Mouse (Mus musculus) lung, embryonic 16.5 days (tissue): ENCODE measurements around the gene Tradd. TPM values are rescaled to one million over a fixed set of nuclear protein-coding genes. Genes with fewer than 3 reads are reported as not detected.
"Not testable (repeated sequence)": the region's sequence is repeated elsewhere in the genome, so short reads cannot be mapped to it uniquely, and the experiment has no call there.

Experiments
- ATAC-seq: fragments of 200-750 bp; cut with Nextera tagmentation; 2 replicates; pipeline ENCODE4 v1.8.0; 2017; ENCODE audit warnings: low read depth, mild to moderate bottlenecking, moderate library complexity
- H3K27ac ChIP-seq: fragments of 300-500 bp; sonication (generic); 2 replicates; pipeline ENCODE4 v1.5.1; 2014; ENCODE audit warnings: mild to moderate bottlenecking, control low read depth, low read length
- H3K27me3 ChIP-seq: fragments of 300-500 bp; sonication (generic); 2 replicates; pipeline ENCODE4 v1.6.1; 2014; ENCODE audit warnings: low read depth, low read length, mixed read lengths; ENCODE audit not compliant: control insufficient read depth, insufficient read depth
- H3K36me3 ChIP-seq: fragments of 300-500 bp; sonication (generic); 2 replicates; pipeline ENCODE4 v1.6.1; 2014; ENCODE audit warnings: low read length; ENCODE audit not compliant: control insufficient read depth, insufficient read depth
- H3K4me1 ChIP-seq: fragments of 300-500 bp; sonication (generic); replicated peaks from 2 replicates; pipeline ENCODE4 v1.6.1; 2014; ENCODE audit warnings: low read length, mixed read lengths; ENCODE audit not compliant: control insufficient read depth, insufficient read depth
- H3K4me2 ChIP-seq: fragments of 300-500 bp; sonication (generic); 2 replicates; pipeline ENCODE4 v1.6.1; 2014; ENCODE audit warnings: low read depth, low read length, control low read depth
- H3K4me3 ChIP-seq: fragments of 300-500 bp; sonication (generic); 2 replicates; pipeline ENCODE4 v1.5.1; 2014; ENCODE audit warnings: mild to moderate bottlenecking, low read length, control low read depth
- H3K9ac ChIP-seq: fragments of 300-500 bp; sonication (generic); 2 replicates; pipeline ENCODE4 v1.6.1; 2014; ENCODE audit warnings: low read length, control low read depth
- H3K9me3 ChIP-seq: fragments of 300-500 bp; sonication (generic); 2 replicates; pipeline ENCODE4 v1.6.1; 2016; ENCODE audit warnings: low read length; ENCODE audit not compliant: control insufficient read depth
- WGBS: fragments of 180-500 bp; shearing (Covaris S2); extraction: QIAGEN DNeasy Blood & Tissue Kit; methylation state at CpG from one replicate; pipeline ENCODE4 v1.1.7; 2014; 5-methylcytosine and 5-hydroxymethylcytosine counted together
- polyA plus RNA-seq: library from polyadenylated mRNA; unstranded; fragments of >200 nt; fragmentation: Nextera tagmentation; extraction: Ambion mirVana; gene quantifications from 2 replicates; pipeline ENCODE4 v1.2.1, GENCODE M21; 2015

Tradd gene
- polyA plus RNA-seq, 1 experiment from 2014 or later = 31.5 TPM

GRCm38 (mm10) chr8:105295895-105296573 is 31.6 kb upstream of the Tradd start, which contains the start of gene Exoc3l:
Exoc3l (minus strand) TSS chr8:105296101.
- H3K9me3 ChIP-seq = no peaks in the 10 kb centered on the region
- H3K4me2 ChIP-seq = peak within 1 kb of the TSS; percentile 98
- H3K27me3 ChIP-seq = no peaks in the 10 kb centered on the region
- peak within 1 kb of the TSS; percentile 12 for H3K9ac ChIP-seq
- peak; percentile 10; the same call in 1 of the 2 replicates for ATAC-seq
- H3K4me3 ChIP-seq = peak within 1 kb of the TSS; percentile 83
- peak within 1 kb of the TSS; percentile 78 for H3K27ac ChIP-seq
- H3K4me1 ChIP-seq = peaks cover 17% of the 10 kb centered on the region
- 46% methylated on average over 11 of the region's 11 CpGs for WGBS
- H3K36me3 ChIP-seq = peaks cover 10% of the 10 kb centered on the region

GRCm38 (mm10) chr8:105295256-105295655 is 30.8 kb upstream of the Tradd start:
- no peaks in the 10 kb centered on the region for H3K9me3 ChIP-seq
- no peak for ATAC-seq
- peaks cover 5% of the 10 kb centered on the region for H3K36me3 ChIP-seq
- peak overlapping the region; percentile 12; the same call in 1 of the 2 replicates for H3K9ac ChIP-seq
- H3K4me1 ChIP-seq = peaks cover 24% of the 10 kb centered on the region
- H3K4me3 ChIP-seq = peak overlapping the region; percentile 34
- H3K4me2 ChIP-seq = peak overlapping the region; percentile 51
- 47% methylated on average over 11 of the region's 11 CpGs for WGBS
- H3K27ac ChIP-seq = peak overlapping the region; percentile 78
- H3K27me3 ChIP-seq = peaks cover 6% of the 10 kb centered on the region

GRCm38 (mm10) chr8:105294776-105295175 is 30.4 kb upstream of the Tradd start:
- H3K27me3 ChIP-seq = peaks cover 7% of the 10 kb centered on the region
- H3K9me3 ChIP-seq = no peaks in the 10 kb centered on the region
- H3K9ac ChIP-seq = peak overlapping the region; percentile 12; the same call in 1 of the 2 replicates
- H3K4me2 ChIP-seq = peak overlapping the region; percentile 51
- H3K27ac ChIP-seq = no peak overlapping the region
- no peaks in the 10 kb centered on the region; the same call in 1 of the 2 replicates for H3K36me3 ChIP-seq
- H3K4me1 ChIP-seq = peaks cover 28% of the 10 kb centered on the region
- ATAC-seq = no peak
- peak overlapping the region; percentile 34 for H3K4me3 ChIP-seq
- 56% methylated on average over 9 of the region's 9 CpGs for WGBS

GRCm38 (mm10) chr8:105293405-105293804 is 29.0 kb upstream of the Tradd start:
- H3K27ac ChIP-seq = no peak overlapping the region
- no peak overlapping the region for H3K4me3 ChIP-seq
- no peaks in the 10 kb centered on the region for H3K36me3 ChIP-seq
- WGBS = 61% methylated on average over 19 of the region's 19 CpGs
- peaks cover 27% of the 10 kb centered on the region for H3K4me1 ChIP-seq
- H3K27me3 ChIP-seq = peaks cover 7% of the 10 kb centered on the region
- no peak overlapping the region for H3K4me2 ChIP-seq
- H3K9me3 ChIP-seq = no peaks in the 10 kb centered on the region
- ATAC-seq = no peak
- no peak overlapping the region; the same call in 1 of the 2 replicates for H3K9ac ChIP-seq

- no peak for ATAC-seq
- no peak overlapping the region for H3K4me2 ChIP-seq
- H3K9ac ChIP-seq = no peak overlapping the region
- H3K27me3 ChIP-seq = peaks cover 7% of the 10 kb centered on the region
- no peak overlapping the region for H3K27ac ChIP-seq
- no peak overlapping the region for H3K4me3 ChIP-seq
- WGBS = 69% methylated on average over 7 of the region's 7 CpGs
- H3K4me1 ChIP-seq = peaks cover 27% of the 10 kb centered on the region
- H3K9me3 ChIP-seq = no peaks in the 10 kb centered on the region
- H3K36me3 ChIP-seq = no peaks in the 10 kb centered on the region
These were observed 28.1 kb upstream of the Tradd start for GRCm38 (mm10) chr8:105292471-105292870.

GRCm38 (mm10) chr8:105291802-105292201 is 27.4 kb upstream of the Tradd start:
- H3K9me3 ChIP-seq, H3K9ac ChIP-seq, H3K4me3 ChIP-seq, ATAC-seq, H3K27me3 ChIP-seq, H3K27ac ChIP-seq, H3K36me3 ChIP-seq, H3K4me2 ChIP-seq: not testable (repeated sequence)
- 63% methylated on average over 3 of the region's 3 CpGs for WGBS
- H3K4me1 ChIP-seq = peaks cover 23% of the 10 kb centered on the region

- H3K27ac ChIP-seq = not testable (repeated sequence)
- WGBS = 72% methylated on average over 8 of the region's 8 CpGs
- H3K4me1 ChIP-seq = peaks cover 21% of the 10 kb centered on the region
These were observed 27.0 kb upstream of the Tradd start for GRCm38 (mm10) chr8:105291364-105291763.

GRCm38 (mm10) chr8:105290554-105291314 is 26.3 kb upstream of the Tradd start:
- Histone ChIP-seq H3K4me1 (peaks cover 21% of the 10 kb centered on the region), H3K27me3 (peaks cover 7% of the 10 kb centered on the region), H3K27ac (no peak overlapping the region), H3K9ac (no peak overlapping the region), H3K36me3 (no peaks in the 10 kb centered on the region), H3K4me3 (peak overlapping the region; percentile 4), H3K9me3 (no peaks in the 10 kb centered on the region), H3K4me2 (peak overlapping the region; percentile 63)
- WGBS = 9% methylated on average over 31 of the region's 31 CpGs
- ATAC-seq = peak; percentile 4; the same call in 1 of the 2 replicates

More at GRCm38 (mm10) chr8:105291364-105291763, 27.0 kb upstream of the Tradd start:
- not testable (repeated sequence) for H3K4me3 ChIP-seq, H3K9me3 ChIP-seq, H3K9ac ChIP-seq, ATAC-seq, H3K27me3 ChIP-seq, H3K36me3 ChIP-seq, H3K4me2 ChIP-seq

- H3K27ac ChIP-seq = peak within 1 kb of the TSS; percentile 82
- 2% methylated on average over 43 of the region's 43 CpGs for WGBS
- peak; percentile 40 for ATAC-seq
- H3K9ac ChIP-seq = peak within 1 kb of the TSS; percentile 65
- H3K4me2 ChIP-seq = peak within 1 kb of the TSS; percentile 63
- H3K9me3 ChIP-seq = no peaks in the 10 kb centered on the region
- no peaks in the 10 kb centered on the region for H3K36me3 ChIP-seq
- H3K27me3 ChIP-seq = peaks cover 7% of the 10 kb centered on the region
- H3K4me3 ChIP-seq = peak within 1 kb of the TSS; percentile 56
- peaks cover 24% of the 10 kb centered on the region for H3K4me1 ChIP-seq
These were observed 25.5 kb upstream of the Tradd start, which contains the start of gene 4931428F04Rik for GRCm38 (mm10) chr8:105289805-105290460. 4931428F04Rik (minus strand) TSS chr8:105289864.
